Mouse (Mus musculus) small intestine, adult 2 months (tissue): ENCODE results near the gene 2810408A11Rik. TPM values are rescaled to one million over a fixed set of nuclear protein-coding genes. Genes with fewer than 3 reads are reported as not detected.

Source experiments
- H3K27ac ChIP-seq: fragments of 200-500 bp; 2 replicates; pipeline ENCODE4 v1.5.1; 2012; ENCODE audit warnings: low read depth, low read length, control low read depth, inconsistent platforms; ENCODE audit not compliant: insufficient read depth
- H3K27me3 ChIP-seq: fragments of 200-500 bp; 2 replicates; pipeline ENCODE4 v1.6.1; 2012; ENCODE audit warnings: mild to moderate bottlenecking, moderate library complexity, low read length, inconsistent platforms; ENCODE audit not compliant: control insufficient read depth, insufficient read depth
- H3K36me3 ChIP-seq: fragments of 200-500 bp; 2 replicates; pipeline ENCODE4 v1.6.1; 2012; ENCODE audit warnings: mild to moderate bottlenecking, low read length, control low read depth, inconsistent platforms; ENCODE audit not compliant: control insufficient read depth, insufficient read depth
- H3K4me1 ChIP-seq: fragments of 200-500 bp; 2 replicates; pipeline ENCODE4 v1.6.1; 2012; ENCODE audit warnings: low read length, inconsistent platforms, mixed read lengths; ENCODE audit not compliant: control insufficient read depth, insufficient read depth, insufficient read length
- H3K4me3 ChIP-seq: fragments of 200-500 bp; 2 replicates; pipeline ENCODE4 v1.5.1; 2012; ENCODE audit warnings: low read depth, mild to moderate bottlenecking, control low read depth, inconsistent platforms, low read length, moderate library complexity
- CTCF ChIP-seq: fragments of 200-500 bp; IDR thresholded peaks from 2 replicates; pipeline ENCODE4 v1.5.1; 2012; ENCODE audit warnings: low read depth, mild to moderate bottlenecking, control low read depth, inconsistent platforms, low read length, moderate library complexity, mixed read lengths; ENCODE audit not compliant: insufficient replicate concordance, insufficient read length; ENCODE audit errors: extremely low read depth
- POLR2A ChIP-seq: fragments of 200-500 bp; IDR thresholded peaks from 2 replicates; pipeline ENCODE4 v1.6.1; 2012; ENCODE audit warnings: low read depth, mild to moderate bottlenecking, control low read depth, inconsistent platforms, low read length, moderate library complexity
- WGBS: fragments of 180-500 bp; shearing (Covaris S2); methylation state at CpG from one replicate; pipeline ENCODE4 v1.1.7; 2018; 5-methylcytosine and 5-hydroxymethylcytosine counted together
- polyA plus RNA-seq: library from polyadenylated mRNA; depleted of rRNA; stranded (reverse); fragments of >200 nt; gene quantifications from 2 replicates; pipeline ENCODE4 v1.2.3, GENCODE M21; 2012

The 2810408A11Rik gene
- polyA plus RNA-seq, 1 experiment: 2.6 TPM

DNA sequence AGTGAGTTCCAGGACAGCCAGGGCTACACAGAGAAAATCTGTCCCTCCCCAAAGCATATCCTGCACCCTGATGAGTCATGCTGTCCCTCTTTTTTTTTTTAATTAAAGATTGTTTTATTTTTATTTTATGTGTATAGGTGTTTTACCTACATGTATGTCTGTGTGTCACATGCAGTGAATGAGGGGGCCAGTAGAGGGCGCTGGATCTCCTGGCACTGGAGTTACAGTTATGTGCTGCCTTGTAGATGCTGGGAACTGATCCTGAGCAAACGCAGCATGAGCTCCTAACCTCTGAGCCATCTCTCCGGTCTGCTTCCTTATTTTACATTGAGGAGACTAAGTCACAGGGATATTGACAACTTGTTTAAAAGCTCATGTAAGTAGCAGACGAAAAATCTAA, 17.7 kb downstream of the 2810408A11Rik start:
- H3K4me1 ChIP-seq: peaks cover 10% of the 10 kb centered on the region
- no peak overlapping the region for H3K4me3 ChIP-seq
- no peaks in the 10 kb centered on the region for H3K27me3 ChIP-seq
- no peak overlapping the region for H3K27ac ChIP-seq
- 67% methylated on average over 4 of the region's 4 CpGs for WGBS
- no peak for TF ChIP-seq POLR2A
- TF ChIP-seq CTCF: peak; percentile 48; the same call in 1 of the 2 replicates
- H3K36me3 ChIP-seq: no peaks in the 10 kb centered on the region

DNA sequence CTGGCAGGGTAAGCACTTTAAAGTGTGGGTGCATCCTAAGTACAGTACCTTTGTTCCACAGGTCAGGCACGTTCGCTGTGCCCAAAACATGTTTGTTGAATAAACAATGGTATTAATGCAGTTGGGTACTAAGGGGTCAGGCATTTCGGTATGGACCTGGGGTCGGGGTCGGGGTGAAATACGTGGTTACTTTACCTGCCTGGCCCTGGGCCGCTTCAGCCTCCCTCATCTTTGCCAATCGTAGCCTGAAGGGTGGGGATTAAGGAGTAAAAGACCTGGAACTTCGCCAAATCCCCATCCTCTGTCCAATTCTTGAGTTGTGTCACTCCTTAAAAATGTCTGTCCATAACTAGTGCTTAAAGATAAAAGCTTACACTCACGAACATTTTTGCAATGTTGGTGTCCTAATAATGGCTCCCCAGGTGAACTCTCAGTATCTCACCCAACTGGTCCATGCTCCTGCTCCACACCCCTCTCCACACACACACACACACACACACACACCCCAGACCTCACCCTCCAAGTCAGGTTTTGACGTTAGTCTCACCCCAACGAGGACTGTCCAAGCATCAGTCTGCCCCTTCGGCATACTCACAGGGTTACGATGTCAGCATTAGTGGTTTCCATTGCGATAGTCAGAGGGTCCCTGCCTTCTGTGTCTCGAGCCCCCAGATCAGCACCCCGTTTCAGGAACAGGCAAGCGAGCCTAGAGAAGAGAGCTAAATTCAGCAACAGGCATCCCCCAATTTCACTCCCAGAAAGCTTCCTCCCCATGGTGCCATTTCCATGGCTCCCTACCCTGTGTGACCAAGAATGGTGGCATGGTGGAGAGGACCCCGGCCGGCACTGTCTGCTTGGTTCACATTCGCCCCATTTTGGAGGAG, 18.8 kb downstream of the 2810408A11Rik start:
- Histone ChIP-seq H3K4me1 (peaks cover 10% of the 10 kb centered on the region), H3K36me3 (no peaks in the 10 kb centered on the region), H3K27me3 (no peaks in the 10 kb centered on the region), H3K4me3 (peak overlapping the region; percentile 68), H3K27ac (peak overlapping the region; percentile 75)
- no peak for TF ChIP-seq POLR2A
- no peak for TF ChIP-seq CTCF
- WGBS: 61% methylated on average over 21 of the region's 21 CpGs

DNA sequence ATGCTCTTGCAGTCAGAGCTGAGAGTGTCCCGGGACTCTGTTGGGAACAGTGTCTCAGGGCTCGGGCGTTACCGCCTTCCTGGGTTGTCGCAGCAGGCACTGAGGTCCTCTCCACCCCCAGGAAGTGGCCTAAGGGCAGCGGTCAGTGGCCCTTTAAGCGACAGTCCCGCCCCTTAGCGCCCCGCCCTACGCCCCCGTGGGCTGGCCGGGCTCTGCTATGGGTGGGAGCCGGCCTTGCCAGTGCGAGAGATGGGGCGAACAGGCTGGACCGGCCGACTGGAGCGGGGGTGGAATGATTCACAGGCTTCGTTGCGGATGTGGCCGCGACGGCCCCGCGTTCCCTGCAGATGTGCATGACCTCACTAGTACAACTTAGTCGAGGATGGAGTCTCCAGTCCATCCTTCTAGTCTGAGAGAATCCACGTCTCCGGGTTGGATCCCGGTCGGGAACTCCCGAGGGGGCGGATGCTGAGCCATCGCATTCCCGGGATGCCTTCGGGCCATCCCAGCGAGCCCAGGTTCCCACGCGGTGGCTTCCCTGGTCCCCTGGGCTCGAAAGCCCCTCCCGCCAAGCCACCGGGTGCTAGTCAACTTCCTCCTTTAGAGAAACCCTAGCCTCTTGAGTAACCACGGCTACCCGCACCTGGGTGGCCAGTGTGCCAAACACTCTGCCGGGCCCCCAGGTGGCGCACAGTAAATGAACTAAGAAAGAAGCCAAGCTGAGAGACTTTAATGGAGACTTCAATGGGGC, 19.8 kb downstream of the 2810408A11Rik start, which contains the start of gene Kctd11:
Gene Kctd11 (minus strand): TSS at position 554 of the 751 bp plus-strand sequence.
- peak within 1 kb of the TSS; percentile 68 for H3K4me3 ChIP-seq
- H3K27me3 ChIP-seq: no peaks in the 10 kb centered on the region
- TF ChIP-seq CTCF (peak; percentile 30; the same call in 1 of the 2 replicates), POLR2A (peak; percentile 73; the same call in 1 of the 2 replicates)
- peak within 1 kb of the TSS; percentile 75 for H3K27ac ChIP-seq
- under 1% methylated on average over 46 of the region's 46 CpGs for WGBS
- H3K4me1 ChIP-seq: peaks cover 11% of the 10 kb centered on the region
- no peaks in the 10 kb centered on the region for H3K36me3 ChIP-seq

DNA sequence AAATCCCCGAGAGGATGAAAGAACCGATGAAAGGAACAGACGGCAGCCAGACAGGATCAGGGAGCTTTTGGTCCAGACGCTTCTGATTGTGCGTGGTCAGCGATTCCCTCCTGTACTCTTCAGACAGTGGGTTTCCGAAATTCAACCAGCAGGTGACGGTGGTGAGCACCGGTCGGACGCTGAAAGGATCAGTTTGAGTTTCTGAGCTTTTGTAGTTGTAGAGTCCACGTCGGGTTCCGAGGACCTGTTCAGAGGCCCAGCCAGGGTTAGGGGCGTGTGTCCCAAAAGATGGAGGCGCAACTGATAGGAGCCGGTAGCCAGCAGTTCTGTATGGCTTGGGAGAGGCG, 20.3 kb downstream of the 2810408A11Rik start:
- Histone ChIP-seq H3K4me1 (peaks cover 11% of the 10 kb centered on the region), H3K4me3 (peak overlapping the region; percentile 68), H3K36me3 (no peaks in the 10 kb centered on the region), H3K27me3 (no peaks in the 10 kb centered on the region), H3K27ac (peak overlapping the region; percentile 75)
- peak; percentile 77; the same call in 1 of the 2 replicates for TF ChIP-seq CTCF
- no peak for TF ChIP-seq POLR2A
- WGBS: under 1% methylated on average over 18 of the region's 18 CpGs

DNA sequence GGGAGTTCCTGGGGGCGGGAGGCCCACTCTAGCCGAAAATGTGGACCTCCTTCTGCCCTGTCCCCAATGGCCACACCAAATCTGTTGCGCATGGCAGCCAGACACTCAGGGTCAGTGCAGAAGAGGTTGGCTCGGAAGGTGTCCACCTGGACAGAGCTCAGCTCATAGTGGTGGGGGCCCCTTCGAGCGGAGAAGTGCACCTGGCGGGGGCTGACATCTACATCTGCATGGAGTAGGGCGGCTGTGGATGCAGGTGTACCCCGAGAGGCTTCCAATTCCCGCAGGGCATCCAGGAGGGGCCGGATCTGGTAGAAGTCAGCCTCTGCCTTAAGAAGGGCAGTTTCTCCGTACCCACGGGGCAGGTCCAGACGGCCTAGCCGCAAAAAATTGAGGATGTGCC, 21.1 kb downstream of the 2810408A11Rik start:
- TF ChIP-seq CTCF: no peak
- peak overlapping the region; percentile 68 for H3K4me3 ChIP-seq
- 50% methylated on average over 15 of the region's 15 CpGs for WGBS

DNA sequence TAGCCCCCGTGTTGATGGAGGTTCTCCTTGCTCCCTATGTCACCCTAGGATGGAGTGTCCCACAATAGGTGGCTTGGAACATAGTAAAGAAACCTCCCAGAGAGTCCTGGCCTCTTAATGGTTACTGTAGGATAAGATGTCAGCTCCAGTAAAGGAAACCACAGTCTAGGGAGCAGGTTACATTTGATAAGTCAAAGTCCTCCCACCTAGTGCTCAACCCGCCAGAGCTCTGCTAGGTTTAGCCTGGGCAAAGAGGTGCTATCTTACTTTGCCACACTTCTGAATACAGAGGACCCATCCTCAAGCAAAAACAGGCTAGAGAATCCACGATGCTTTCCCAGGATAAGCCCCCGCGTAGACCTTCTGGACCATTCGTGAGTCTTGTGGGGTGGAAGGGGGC, 21.8 kb downstream of the 2810408A11Rik start:
- no peak for TF ChIP-seq CTCF
- no peak for TF ChIP-seq POLR2A
- peaks cover 11% of the 10 kb centered on the region for H3K4me1 ChIP-seq
- H3K27me3 ChIP-seq: no peaks in the 10 kb centered on the region
- WGBS: 85% methylated on average over 6 of the region's 6 CpGs
- H3K27ac ChIP-seq: no peak overlapping the region
- no peaks in the 10 kb centered on the region for H3K36me3 ChIP-seq
- H3K4me3 ChIP-seq: 0 out of 2 replicates have a peak overlapping the region, but pooled peaks have one; percentile 68

More for the DNA sequence above, 21.1 kb downstream of the 2810408A11Rik start:
- Histone ChIP-seq H3K27me3 (no peaks in the 10 kb centered on the region), H3K4me1 (peaks cover 11% of the 10 kb centered on the region), H3K36me3 (no peaks in the 10 kb centered on the region), H3K27ac (no peak overlapping the region)

DNA sequence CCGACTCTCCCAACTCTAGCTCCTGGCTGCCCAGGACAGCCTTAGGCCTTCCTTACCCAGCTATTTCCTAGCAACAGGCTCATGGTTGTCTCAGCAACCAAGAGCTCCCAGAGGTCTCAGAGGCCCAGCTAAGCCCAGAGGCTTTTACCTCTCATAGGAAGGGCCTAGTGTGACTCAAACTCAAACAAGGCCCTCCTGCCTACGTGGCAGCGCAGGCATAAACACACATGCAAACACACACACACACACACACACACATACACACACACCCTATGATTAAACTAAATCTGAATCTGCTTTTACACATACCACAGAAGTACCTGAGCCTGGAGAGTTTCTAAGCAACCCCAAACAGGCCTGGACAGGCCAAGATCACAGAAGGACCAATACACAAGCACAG, 22.4 kb downstream of the 2810408A11Rik start:
- Histone ChIP-seq H3K27ac (no peak overlapping the region), H3K4me1 (peaks cover 11% of the 10 kb centered on the region), H3K27me3 (no peaks in the 10 kb centered on the region), H3K4me3 (no peak overlapping the region), H3K36me3 (no peaks in the 10 kb centered on the region)
- WGBS: 82% methylated on average over 3 of the region's 3 CpGs
- TF ChIP-seq CTCF: no peak
- TF ChIP-seq POLR2A: no peak
